ENCODE assay signal across 20 mouse cellular contexts in the genomic region with DNA sequence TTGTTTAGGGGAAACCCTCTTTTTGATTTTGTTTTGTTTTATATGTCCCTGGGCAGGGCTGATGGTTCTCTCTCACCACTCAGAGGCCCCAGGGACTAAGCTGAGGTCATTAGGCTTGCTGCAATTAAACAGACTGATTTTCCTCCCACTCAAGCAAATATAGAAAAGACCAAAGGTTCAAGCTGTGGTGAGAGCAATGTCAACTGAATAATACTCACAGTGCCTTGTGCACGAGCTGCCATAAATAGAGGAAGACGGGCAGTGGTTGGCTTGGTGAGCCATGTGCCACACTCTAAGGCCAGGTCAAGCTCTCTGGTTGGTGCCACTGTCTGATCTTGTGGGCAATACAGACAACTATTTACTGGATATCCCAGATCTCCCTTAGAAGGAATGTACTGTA. TPM values are rescaled to one million over a fixed set of nuclear protein-coding genes. Genes with fewer than 3 reads are reported as not detected.
"Had no signal": no experiment of that assay in that cellular context is flagged by ENCODE, and none has a peak within 500 bp of the region (broad histone marks: within the 10 kb centered on the region; RNA-seq: fewer than 3 reads in every experiment).

No protein-coding gene starts in this region.

- H3K9ac ChIP-seq: kidney, embryonic 15.5 days; limb, embryonic 12.5 days; limb, embryonic 15.5 days; lung, embryonic 14.5 days; midbrain, embryonic 13.5 days had no signal

- H3K9me3 ChIP-seq: kidney, embryonic 15.5 days; limb, embryonic 12.5 days; limb, embryonic 15.5 days; megakaryocyte, embryonic 14.5 days; midbrain, embryonic 10.5 days; midbrain, embryonic 13.5 days had no signal

- H3K4me3 ChIP-seq: kidney, embryonic 15.5 days; left cerebral cortex, adult 2 months; limb, embryonic 12.5 days; limb, embryonic 15.5 days; megakaryocyte, embryonic 14.5 days; midbrain, embryonic 10.5 days; midbrain, embryonic 13.5 days had no signal

- DNase-seq: kidney, adult 11 months; kidney, adult 8-10 months; kidney, postnatal 10 days; kidney, postnatal 36 days; layer of hippocampus, postnatal 36 days; left cerebral cortex, postnatal 4 days; lung, embryonic 14.5 days; thymus, adult 2 months; thymus, postnatal 14 days; thymus, postnatal 4 days had no signal

- H3K27ac ChIP-seq: kidney, embryonic 15.5 days; left cerebral cortex, adult 2 months; limb, embryonic 12.5 days; limb, embryonic 15.5 days; midbrain, embryonic 10.5 days; midbrain, embryonic 13.5 days had no signal

- H3K4me1 ChIP-seq: kidney, embryonic 15.5 days; midbrain, embryonic 10.5 days; midbrain, embryonic 13.5 days had no signal

- ATAC-seq: lung, postnatal 0 days; midbrain, embryonic 13.5 days; midbrain, embryonic 16.5 days had no signal

- H3K27me3 ChIP-seq: kidney, embryonic 15.5 days; limb, embryonic 12.5 days; limb, embryonic 15.5 days; megakaryocyte, embryonic 14.5 days; midbrain, embryonic 13.5 days had no signal

- H3K4me2 ChIP-seq: kidney, embryonic 15.5 days; limb, embryonic 12.5 days; limb, embryonic 15.5 days; lung, embryonic 14.5 days; midbrain, embryonic 13.5 days had no signal

RNA-seq across cellular contexts. Expression of a gene that starts 17.9 kb away (rescaled TPM):
- polyA plus RNA-seq: midbrain, embryonic 13.5 days; neural tube, embryonic 14.5 days had no signal
